Mouse (Mus musculus): ENCODE measurements around the gene Sesn2.

- TF ChIP-seq CTCF (conservative IDR thresholded peaks at IDR 0.05; ENCODE audit: low read length), result no peak
- TF ChIP-seq POU5F1 (IDR thresholded peaks at IDR 0.05; ENCODE audit: borderline replicate concordance, low read length), result no peak
- no peak for TF ChIP-seq NANOG (IDR thresholded peaks at IDR 0.05; ENCODE audit: borderline replicate concordance, low read length)
Observed at GRCm38 (mm10) chr4:132527917-132528522, 17.7 kb upstream of the Sesn2 start.
